Mouse (Mus musculus) heart, embryonic 11.5 days (tissue): ENCODE results near the gene Cdk7. TPM values are rescaled to one million over a fixed set of nuclear protein-coding genes. Genes with fewer than 3 reads are reported as not detected.

ENCODE experiments used
- ATAC-seq: fragments of 200-750 bp; cut with Nextera tagmentation; replicated peaks from 2 replicates; pipeline ENCODE4 v1.8.0; 2017; ENCODE audit warnings: moderate library complexity; ENCODE audit not compliant: insufficient number of reproducible peaks, low FRiP score, low TSS enrichment
- H3K27ac ChIP-seq: fragments of 300-500 bp; sonication (generic); 2 replicates; pipeline ENCODE4 v1.5.1; 2014; ENCODE audit warnings: mild to moderate bottlenecking, low read depth, low read length
- H3K27me3 ChIP-seq: fragments of 300-500 bp; sonication (generic); 2 replicates; pipeline ENCODE4 v1.6.1; 2014; ENCODE audit warnings: mild to moderate bottlenecking, low read length, mixed read lengths; ENCODE audit not compliant: control insufficient read depth, insufficient read depth
- H3K36me3 ChIP-seq: fragments of 300-500 bp; sonication (generic); 2 replicates; pipeline ENCODE4 v1.6.1; 2014; ENCODE audit warnings: mild to moderate bottlenecking, low read length, moderate library complexity, mixed read lengths; ENCODE audit not compliant: control insufficient read depth, insufficient read depth
- H3K4me1 ChIP-seq: fragments of 300-500 bp; sonication (generic); 2 replicates; pipeline ENCODE4 v1.6.1; 2014; ENCODE audit warnings: low read length; ENCODE audit not compliant: control insufficient read depth, insufficient read depth
- H3K4me2 ChIP-seq: fragments of 300-500 bp; sonication (generic); 2 replicates; pipeline ENCODE4 v1.6.1; 2014; ENCODE audit warnings: mild to moderate bottlenecking, moderate library complexity
- H3K4me3 ChIP-seq: fragments of 300-500 bp; sonication (generic); 2 replicates; pipeline ENCODE4 v1.5.1; 2014; ENCODE audit warnings: low read depth, low read length
- H3K9ac ChIP-seq: fragments of 300-500 bp; sonication (generic); 2 replicates; pipeline ENCODE4 v1.6.1; 2014; ENCODE audit warnings: mild to moderate bottlenecking, low read depth, low read length, moderate library complexity
- H3K9me3 ChIP-seq: fragments of 300-500 bp; sonication (generic); replicated peaks from 2 replicates; pipeline ENCODE4 v1.6.1; 2016; ENCODE audit warnings: low read length; ENCODE audit not compliant: control insufficient read depth
- WGBS: fragments of 180-500 bp; shearing (Covaris S2); extraction: QIAGEN DNeasy Blood & Tissue Kit; methylation state at CpG from one replicate; pipeline ENCODE4 v1.1.7; 2014; ENCODE audit not compliant: insufficient replicate concordance; 5-methylcytosine and 5-hydroxymethylcytosine counted together
- polyA plus RNA-seq: library from polyadenylated mRNA; unstranded; fragments of >200 nt; fragmentation: Nextera tagmentation; extraction: Ambion mirVana; gene quantifications from 2 replicates; pipeline ENCODE4 v1.2.1, GENCODE M21; 2014

Cdk7 gene
- polyA plus RNA-seq, 1 experiment from 2014 or later, result 80.1 TPM

DNA sequence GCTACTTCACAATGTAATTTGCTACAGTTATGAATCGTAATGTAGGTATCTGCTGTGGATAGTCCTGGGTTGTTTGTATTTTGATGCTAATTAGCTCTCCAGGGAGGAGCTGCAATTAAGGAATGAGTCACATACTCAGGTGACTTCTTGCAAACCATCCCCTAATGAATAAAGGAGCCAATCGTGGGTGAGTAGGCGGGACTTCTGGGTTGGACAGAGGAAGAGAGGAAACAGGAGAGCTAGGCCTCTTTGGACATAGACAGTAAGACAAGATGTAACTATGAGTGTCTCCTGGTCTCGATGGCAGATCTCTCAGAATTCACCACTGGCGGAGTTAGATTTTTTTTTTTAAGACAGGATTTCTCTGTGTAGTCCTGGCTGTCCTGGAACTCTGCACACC, 9.1 kb downstream of the Cdk7 start:
- H3K4me3 ChIP-seq, result no peak overlapping the region
- WGBS, result 89% methylated on average over 5 of the region's 5 CpGs
- no peak for ATAC-seq
- H3K9ac ChIP-seq, result no peak overlapping the region
- H3K4me2 ChIP-seq, result no peak overlapping the region
- peaks cover 12% of the 10 kb centered on the region for H3K4me1 ChIP-seq
- no peaks in the 10 kb centered on the region for H3K27me3 ChIP-seq
- H3K9me3 ChIP-seq, result no peaks in the 10 kb centered on the region
- H3K27ac ChIP-seq, result no peak overlapping the region
- peaks cover 21% of the 10 kb centered on the region; the same call in 1 of the 2 replicates for H3K36me3 ChIP-seq

DNA sequence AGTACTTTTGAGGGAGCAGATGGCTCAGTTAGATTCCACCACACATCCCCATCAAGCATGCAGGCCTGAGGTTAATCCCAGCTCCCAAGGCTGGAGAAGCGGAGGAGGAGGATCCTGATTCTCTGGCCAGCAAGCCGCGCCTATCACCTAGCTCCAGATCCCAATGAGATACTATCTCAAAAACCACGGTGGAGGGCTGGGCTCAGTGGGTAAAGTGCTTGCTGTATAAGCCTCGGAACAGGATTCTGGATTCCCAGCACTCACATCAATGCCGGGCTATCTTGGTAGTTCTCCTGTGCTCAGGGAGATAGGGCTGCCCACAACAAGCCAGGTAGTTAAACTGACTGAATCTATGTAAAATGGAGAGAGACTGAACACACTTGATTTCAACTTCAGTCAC, 15.3 kb downstream of the Cdk7 start:
- Histone ChIP-seq H3K9ac (no peak overlapping the region), H3K4me1 (no peaks in the 10 kb centered on the region), H3K36me3 (peaks cover 50% of the 10 kb centered on the region), H3K9me3 (no peaks in the 10 kb centered on the region), H3K4me2 (no peak overlapping the region), H3K27ac (no peak overlapping the region), H3K4me3 (no peak overlapping the region), H3K27me3 (no peaks in the 10 kb centered on the region)
- ATAC-seq, result no peak
- 79% methylated on average over 6 of the region's 6 CpGs for WGBS

DNA sequence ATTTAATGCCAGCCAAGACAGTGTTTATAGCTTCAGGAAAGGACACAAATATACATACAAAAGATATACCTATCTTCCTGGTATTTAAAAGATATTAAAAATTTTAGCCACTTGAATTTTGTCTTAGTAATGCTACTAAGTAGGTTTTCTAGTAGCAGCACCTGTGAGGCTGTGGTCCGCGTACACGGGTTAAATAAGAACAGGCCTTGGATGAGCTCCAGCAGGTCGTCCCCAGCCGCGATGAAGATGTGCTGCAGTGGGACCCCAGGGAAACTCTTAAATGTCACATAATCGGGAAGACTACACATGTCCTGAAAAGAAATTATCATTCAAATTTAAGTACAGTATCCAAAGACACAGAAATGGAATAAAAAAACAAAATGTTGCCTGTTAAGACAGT, 24.5 kb downstream of the Cdk7 start:
- H3K27me3 ChIP-seq, result no peaks in the 10 kb centered on the region
- no peak overlapping the region for H3K4me2 ChIP-seq
- no peak overlapping the region for H3K4me3 ChIP-seq
- WGBS, result 96% methylated on average over 7 of the region's 7 CpGs
- H3K9ac ChIP-seq, result no peak overlapping the region
- H3K27ac ChIP-seq, result no peak overlapping the region
- no peaks in the 10 kb centered on the region for H3K9me3 ChIP-seq
- no peaks in the 10 kb centered on the region for H3K4me1 ChIP-seq
- peaks cover 60% of the 10 kb centered on the region for H3K36me3 ChIP-seq
- no peak for ATAC-seq

DNA sequence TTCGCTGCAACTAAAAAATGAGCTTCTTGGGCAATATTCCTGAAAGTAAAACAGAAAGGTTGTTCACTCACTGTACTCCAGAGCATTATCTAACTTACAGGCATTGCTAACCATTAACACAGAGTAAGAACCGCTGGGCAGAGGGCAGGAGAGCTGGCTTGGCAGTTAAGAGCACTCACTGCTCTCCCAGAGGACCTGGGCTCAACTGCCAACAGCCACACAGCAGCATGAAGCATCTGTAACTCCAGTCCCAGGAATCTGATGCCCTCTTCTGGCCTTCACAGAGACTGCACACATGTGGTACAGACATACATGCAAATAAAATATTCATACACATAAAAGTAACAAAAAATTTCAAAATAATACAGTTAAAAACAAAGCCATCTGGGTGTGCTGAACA, 27.3 kb downstream of the Cdk7 start:
- peaks cover 54% of the 10 kb centered on the region for H3K36me3 ChIP-seq
- no peaks in the 10 kb centered on the region for H3K27me3 ChIP-seq
- H3K4me1 ChIP-seq, result no peaks in the 10 kb centered on the region
- no peak overlapping the region for H3K27ac ChIP-seq
- H3K9ac ChIP-seq, result no peak overlapping the region
- no peak for ATAC-seq
- H3K9me3 ChIP-seq, result no peaks in the 10 kb centered on the region
- 90% methylated on average over 2 of the region's 2 CpGs for WGBS
- H3K4me3 ChIP-seq, result no peak overlapping the region
- no peak overlapping the region for H3K4me2 ChIP-seq

DNA sequence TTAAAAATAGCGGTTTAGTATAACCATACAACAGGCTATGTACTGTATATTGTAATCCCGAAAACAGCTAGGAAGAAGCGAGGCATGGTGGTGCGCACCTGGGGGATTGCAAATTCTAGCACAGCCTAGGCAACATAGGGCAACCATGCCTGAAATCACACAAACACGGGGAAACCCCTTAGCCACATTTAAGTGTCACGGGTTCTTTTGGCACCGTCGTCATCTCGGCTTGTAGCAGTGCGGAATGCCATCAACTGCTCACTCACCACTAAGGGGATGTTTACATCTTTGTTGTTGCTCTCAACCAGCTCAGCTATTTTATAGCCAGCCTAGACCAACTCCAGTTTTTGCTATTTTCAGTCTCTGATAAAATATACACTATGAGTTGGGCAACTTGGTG, 31.9 kb downstream of the Cdk7 start:
- Histone ChIP-seq H3K27ac (no peak overlapping the region), H3K9me3 (no peaks in the 10 kb centered on the region), H3K36me3 (peaks cover 28% of the 10 kb centered on the region), H3K9ac (no peak overlapping the region), H3K27me3 (no peaks in the 10 kb centered on the region), H3K4me3 (no peak overlapping the region), H3K4me1 (no peaks in the 10 kb centered on the region), H3K4me2 (no peak overlapping the region)
- ATAC-seq, result no peak
- 94% methylated on average over 10 of the region's 10 CpGs for WGBS

DNA sequence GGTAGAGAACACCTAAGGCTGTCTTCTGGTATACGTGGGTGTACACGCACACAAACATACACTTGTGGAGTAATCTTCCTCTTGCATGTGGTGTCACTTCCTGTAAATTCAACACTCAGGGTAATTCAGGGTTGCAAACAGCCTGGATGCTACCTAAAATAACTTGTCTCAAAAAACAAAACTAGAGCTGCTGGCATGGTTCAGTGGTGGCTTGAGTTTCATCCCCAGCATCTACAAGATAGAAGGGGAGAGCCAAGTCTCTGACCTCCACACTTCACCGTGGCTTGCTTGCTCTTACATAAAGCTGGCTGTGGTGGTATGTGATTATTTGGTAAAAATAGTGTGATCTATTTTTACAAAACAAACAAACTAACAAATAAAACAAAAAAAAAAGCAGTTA, 33.2 kb downstream of the Cdk7 start:
- H3K27ac ChIP-seq, result no peak overlapping the region
- H3K4me1 ChIP-seq, result no peaks in the 10 kb centered on the region
- ATAC-seq, result no peak
- no peak overlapping the region for H3K4me3 ChIP-seq
- no peaks in the 10 kb centered on the region for H3K27me3 ChIP-seq
- no peak overlapping the region for H3K9ac ChIP-seq
- H3K4me2 ChIP-seq, result no peak overlapping the region
- no peaks in the 10 kb centered on the region for H3K9me3 ChIP-seq
- WGBS, result 86% methylated on average over 3 of the region's 3 CpGs
- H3K36me3 ChIP-seq, result peaks cover 16% of the 10 kb centered on the region

DNA sequence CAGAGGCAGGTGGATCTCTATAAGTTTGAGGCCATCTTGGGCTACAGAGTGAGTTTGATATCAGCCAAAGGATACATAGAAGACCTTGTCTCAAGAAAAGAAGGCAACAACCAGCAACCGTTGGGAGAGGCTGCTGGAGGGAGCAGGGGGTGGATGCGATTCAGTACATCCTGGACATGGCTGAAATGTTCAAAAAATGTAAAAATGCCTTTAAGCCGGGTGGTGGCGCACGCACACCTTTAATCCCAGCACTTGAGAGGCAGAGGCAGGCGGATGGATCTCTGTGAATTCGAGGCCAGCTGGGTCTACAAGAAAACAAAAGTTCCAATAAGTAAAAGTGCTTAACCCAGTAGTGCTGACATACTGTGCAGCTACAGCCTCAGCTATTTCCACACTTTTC, 43.2 kb downstream of the Cdk7 start:
- H3K9me3 ChIP-seq, result no peaks in the 10 kb centered on the region
- no peak for ATAC-seq
- WGBS, result 54% methylated on average over 7 of the region's 7 CpGs
- H3K4me1 ChIP-seq, result no peaks in the 10 kb centered on the region
- no peak overlapping the region for H3K9ac ChIP-seq
- H3K4me2 ChIP-seq, result no peak overlapping the region
- H3K27ac ChIP-seq, result no peak overlapping the region
- H3K27me3 ChIP-seq, result no peaks in the 10 kb centered on the region
- no peaks in the 10 kb centered on the region for H3K36me3 ChIP-seq
- no peak overlapping the region for H3K4me3 ChIP-seq

DNA sequence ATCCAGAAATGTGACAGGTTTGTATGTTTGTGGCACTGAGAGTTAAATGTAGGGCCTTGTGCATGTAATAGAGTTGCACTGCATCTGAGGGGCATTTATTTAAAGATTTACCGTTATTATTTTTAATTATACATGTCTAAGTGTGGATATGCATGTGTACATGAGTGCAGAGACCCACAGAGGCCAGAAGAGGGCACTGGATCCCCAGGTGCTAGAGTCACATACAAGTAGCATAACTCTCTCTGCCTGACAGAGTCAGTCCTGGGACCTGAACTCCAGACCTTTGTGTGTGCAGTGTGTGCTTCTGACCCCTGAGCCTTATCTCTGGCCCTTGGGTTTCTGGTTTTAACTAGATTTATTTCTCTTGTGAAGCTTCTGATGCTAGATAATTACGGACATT, 46.4 kb downstream of the Cdk7 start:
- no peak overlapping the region for H3K4me2 ChIP-seq
- H3K4me3 ChIP-seq, result no peak overlapping the region
- no peak for ATAC-seq
- no peaks in the 10 kb centered on the region for H3K27me3 ChIP-seq
- H3K36me3 ChIP-seq, result no peaks in the 10 kb centered on the region
- no peak overlapping the region for H3K9ac ChIP-seq
- 61% methylated on average over 2 of the region's 2 CpGs for WGBS
- no peaks in the 10 kb centered on the region for H3K9me3 ChIP-seq
- H3K4me1 ChIP-seq, result no peaks in the 10 kb centered on the region
- H3K27ac ChIP-seq, result no peak overlapping the region

DNA sequence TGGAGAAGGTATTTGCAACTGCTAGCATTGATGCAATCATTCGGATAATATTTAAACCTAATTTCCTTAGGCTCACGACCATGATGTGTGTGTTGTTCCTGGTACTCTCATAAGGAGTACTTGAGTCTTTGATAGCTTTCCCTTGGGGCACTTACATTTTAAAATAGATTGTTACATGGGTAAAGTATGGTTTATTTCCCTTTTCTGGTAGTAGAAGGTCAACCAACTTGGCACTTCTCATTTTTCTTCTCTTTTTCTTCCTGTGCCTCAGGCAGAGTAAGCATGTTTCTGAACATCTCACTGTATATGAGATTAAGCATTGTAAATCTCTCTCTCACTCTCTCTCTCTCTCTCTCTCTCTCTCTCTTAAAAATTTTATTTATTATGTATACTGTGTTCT, 47.9 kb downstream of the Cdk7 start:
- Histone ChIP-seq H3K36me3 (no peaks in the 10 kb centered on the region), H3K9ac (no peak overlapping the region), H3K9me3 (no peaks in the 10 kb centered on the region), H3K4me1 (no peaks in the 10 kb centered on the region), H3K27me3 (no peaks in the 10 kb centered on the region), H3K4me3 (no peak overlapping the region), H3K4me2 (no peak overlapping the region), H3K27ac (no peak overlapping the region)
- WGBS, result 76% methylated on average over 2 of the region's 2 CpGs
- no peak for ATAC-seq
